Mouse (Mus musculus) megakaryocyte-erythroid progenitor cell, adult 5-6 weeks (primary cell): ENCODE data around the gene 4932415D10Rik. TPM values are rescaled to one million over a fixed set of nuclear protein-coding genes. Genes with fewer than 3 reads are reported as not detected.

Experiments
- ATAC-seq: replicated peaks from 2 replicates; pipeline ENCODE4 v1.8.0; 2016; ENCODE audit warnings: mild to moderate bottlenecking, inconsistent platforms; ENCODE audit not compliant: severe bottlenecking, poor library complexity, low FRiP score, low TSS enrichment
- total RNA-seq, 2 experiments: library from RNA; stranded (forward) in 1 of 2; stranded (reverse) in 1 of 2; fragments of 200-1000, 215-1000 nt in 1 of 2; fragments of >200 nt in 1 of 2; fragmentation: Nextera tagmentation in 1 of 2; gene quantifications; 2 replicates each; pipeline ENCODE4 v1.2.3; 2014 to 2017

Gene 4932415D10Rik
- not detected in 2 replicates for total RNA-seq (2014; fragmentation: Nextera tagmentation)
- not detected in 2 replicates for total RNA-seq (2017)

- no peak for ATAC-seq
Observed at GRCm38 (mm10) chr10:82316482-82316881, at the start of gene 4932415D10Rik. Gene 4932415D10Rik, minus strand, starts transcription at chr10:82316582.

GRCm38 (mm10) chr10:82361911-82362310 is 45.5 kb upstream of the 4932415D10Rik start:
- no peak for ATAC-seq

DNA sequence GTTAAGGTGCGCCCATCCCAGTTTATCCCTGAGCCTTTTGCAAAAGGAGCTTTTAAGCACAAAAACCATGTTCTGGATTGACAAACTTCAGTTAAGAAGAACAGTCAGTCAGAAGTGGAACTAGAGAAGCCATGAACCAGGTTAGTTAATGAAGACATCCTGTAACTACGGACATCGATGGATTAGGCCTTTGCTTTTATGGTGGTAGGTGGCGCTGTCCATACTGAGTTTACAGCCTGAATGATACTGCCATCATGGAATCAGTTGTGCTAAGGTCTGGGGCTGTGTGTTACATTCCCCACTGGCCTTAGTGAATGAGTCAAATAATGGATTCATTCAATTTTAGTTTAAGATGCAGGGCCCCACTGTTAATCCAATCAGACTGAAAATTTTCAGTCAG is 39.0 kb upstream of the 4932415D10Rik start:
- ATAC-seq, result no peak

DNA sequence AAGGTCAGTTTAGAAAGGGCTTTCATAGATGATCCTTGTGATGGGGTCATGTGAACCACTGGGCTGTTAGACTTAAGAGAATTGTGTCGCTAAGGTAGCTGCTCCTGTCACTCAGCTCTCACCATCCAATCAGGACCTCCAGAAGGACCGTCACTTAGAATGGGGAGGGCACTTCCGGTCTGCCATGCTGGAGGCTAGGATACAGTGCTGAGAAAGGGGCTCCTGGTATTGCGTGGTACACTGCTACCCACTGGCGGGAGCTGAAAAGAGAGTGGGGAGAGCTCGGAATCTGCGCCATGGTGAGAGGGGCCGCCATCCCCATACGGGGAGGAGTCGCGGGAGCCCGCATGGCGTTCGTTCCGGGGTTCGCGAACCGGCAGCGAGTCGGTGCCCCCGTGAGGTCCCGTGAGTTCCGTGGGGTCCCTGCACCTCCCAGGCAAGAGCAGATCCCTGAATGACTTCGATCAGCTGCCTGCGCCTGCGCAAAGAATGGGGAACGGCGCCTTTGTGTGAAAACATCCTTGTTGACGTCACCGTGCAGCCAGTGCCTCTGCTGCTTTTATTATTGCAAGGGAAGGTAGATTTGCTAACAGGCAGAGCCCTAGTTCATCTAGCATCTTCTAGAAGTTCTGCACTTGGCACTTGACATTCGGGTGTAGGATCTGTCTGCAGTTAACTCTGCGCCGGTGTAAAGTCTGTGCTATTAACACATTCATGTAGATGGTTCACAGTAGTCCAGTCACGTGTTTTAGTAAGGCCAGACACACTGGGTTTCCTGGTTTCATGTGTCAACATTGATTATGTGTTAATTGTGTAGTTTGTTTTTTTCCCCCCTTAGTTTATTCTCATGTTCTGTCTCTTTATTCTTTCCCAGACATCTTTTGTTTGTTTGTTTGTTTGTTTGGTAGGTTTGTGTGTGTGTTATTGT is 38.0 kb upstream of the 4932415D10Rik start, which contains the start of gene Gm4924:
Gene Gm4924, plus strand, starts transcription at position 173 of the 928 bp plus-strand sequence.
- ATAC-seq, result peak; percentile 100

DNA sequence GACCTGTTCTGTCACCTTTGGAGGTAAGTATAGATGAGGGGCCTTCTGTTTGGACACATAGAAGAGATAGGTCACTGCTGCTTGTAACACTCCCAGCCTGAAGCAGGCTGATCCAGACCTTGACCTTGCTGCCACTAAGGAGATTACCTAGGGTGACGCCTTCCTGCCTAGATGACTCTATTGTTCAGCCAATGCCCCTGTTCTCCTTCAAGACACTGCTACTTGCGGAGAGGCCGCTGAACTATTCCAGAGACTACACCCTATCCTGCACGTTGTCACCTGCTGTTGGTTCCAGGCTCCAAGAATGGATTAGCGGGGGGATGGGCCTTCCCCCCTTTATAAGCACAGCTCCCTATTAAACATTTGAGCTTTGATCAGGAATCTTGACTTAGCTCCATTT is 13.4 kb upstream of the 4932415D10Rik start:
- ATAC-seq, result no peak

DNA sequence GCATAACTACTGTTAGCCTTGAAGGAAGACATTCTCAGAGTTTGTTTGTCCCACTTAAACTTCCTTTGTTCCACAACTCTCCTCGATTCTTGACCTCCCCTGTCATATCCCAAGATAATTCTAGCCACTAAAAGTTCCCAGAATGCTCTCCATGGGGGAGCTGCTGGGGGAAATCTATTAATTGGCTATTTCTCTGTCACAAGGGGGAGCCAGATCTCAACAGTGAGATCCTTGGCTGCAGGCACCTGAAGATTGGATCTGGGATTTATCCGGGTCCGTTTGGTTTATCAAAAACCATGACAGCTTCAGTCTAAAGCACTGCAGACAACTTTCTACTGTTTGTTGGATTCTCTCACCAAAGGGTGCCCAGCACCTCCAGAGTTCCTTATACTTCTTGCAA is 3.8 kb upstream of the 4932415D10Rik start:
- ATAC-seq, result no peak

DNA sequence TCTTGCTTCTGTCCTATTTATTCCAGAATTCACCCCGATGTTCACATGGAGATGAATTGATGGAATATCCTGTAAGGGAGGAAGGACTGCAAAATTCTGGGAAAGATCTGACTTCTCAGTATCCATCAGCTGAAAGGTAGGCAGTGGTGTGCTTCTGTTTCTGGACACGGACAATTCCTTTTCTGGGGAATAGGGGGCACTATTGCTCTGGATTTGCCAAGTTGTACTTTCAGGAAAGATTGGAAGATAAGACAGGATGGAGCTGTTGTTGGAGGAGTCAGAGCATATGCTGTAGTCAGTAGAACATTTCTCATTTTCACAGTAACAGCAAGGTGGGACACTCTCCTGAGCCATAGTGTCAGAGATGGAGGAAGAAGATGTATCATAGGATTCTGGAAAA is 19.9 kb downstream of the 4932415D10Rik start:
- no peak for ATAC-seq

- ATAC-seq, result no peak
Observed at GRCm38 (mm10) chr10:82257331-82257730, 59.1 kb downstream of the 4932415D10Rik start.

- ATAC-seq, result no peak
Observed at GRCm38 (mm10) chr10:82245021-82245420, 71.4 kb downstream of the 4932415D10Rik start.

GRCm38 (mm10) chr10:82241401-82241788 is 75.0 kb downstream of the 4932415D10Rik start:
- no peak for ATAC-seq

DNA sequence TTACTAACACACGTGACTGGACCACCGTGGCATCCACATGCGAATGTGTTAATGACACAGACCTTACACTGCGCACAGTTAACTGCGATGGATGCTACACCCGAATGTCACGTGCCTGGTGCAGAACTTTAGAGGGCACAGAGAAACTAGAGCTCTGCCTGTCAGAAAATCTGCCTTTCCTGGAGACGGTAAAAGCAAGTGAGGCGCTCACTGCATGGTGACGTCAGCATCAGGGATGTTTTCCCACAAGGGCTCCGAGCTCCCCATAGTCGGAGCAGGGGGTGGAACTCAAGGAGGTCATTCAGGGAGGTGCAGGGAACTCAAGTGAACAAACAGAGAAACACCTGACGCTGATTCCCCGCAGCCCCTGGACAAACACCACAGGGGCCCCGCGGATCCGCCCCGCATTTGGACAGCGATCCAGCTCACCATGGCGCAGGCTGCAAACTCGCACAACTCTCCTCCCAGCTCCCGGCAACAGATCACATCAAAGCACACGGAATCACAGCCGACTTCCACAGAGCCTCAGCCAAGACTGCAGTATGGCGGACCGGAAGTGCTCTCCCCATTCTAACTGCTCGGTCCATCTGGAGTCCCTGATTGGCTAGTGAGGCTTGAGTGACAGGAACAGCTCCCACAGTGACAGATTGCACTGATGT is 75.5 kb downstream of the 4932415D10Rik start, which contains the start of gene Zfp938:
Gene Zfp938, minus strand, starts transcription at position 539 of the 659 bp plus-strand sequence.
- ATAC-seq, result peak; percentile 100

Other genes starting within 250 kb of the 4932415D10Rik start
- gene BC024063, start 233.2 kb downstream of the 4932415D10Rik start, total RNA-seq (2014; fragmentation: Nextera tagmentation), result not detected in 2 replicates
- gene BC024063, start 233.2 kb downstream of the 4932415D10Rik start, total RNA-seq (2017), result 0.23 TPM in 1 of 2 replicates, not detected in the other
- gene AU041133, start 188.6 kb downstream of the 4932415D10Rik start, total RNA-seq (2014; fragmentation: Nextera tagmentation), result 2.7 and 5.1 TPM in 2 replicates
- 0.70 and 6.7 TPM in 2 replicates for gene AU041133, start 188.6 kb downstream of the 4932415D10Rik start, total RNA-seq (2017)
- 0.89 and 4.1 TPM in 2 replicates for gene Zfp938, start 75.3 kb downstream of the 4932415D10Rik start, total RNA-seq (2014; fragmentation: Nextera tagmentation)
- 4.0 and 4.2 TPM in 2 replicates for gene Zfp938, start 75.3 kb downstream of the 4932415D10Rik start, total RNA-seq (2017)
- gene Gm4924, start 37.7 kb upstream of the 4932415D10Rik start, total RNA-seq (2014; fragmentation: Nextera tagmentation), result 4.5 and 12.8 TPM in 2 replicates
- gene Gm4924, start 37.7 kb upstream of the 4932415D10Rik start, total RNA-seq (2017), result 2.3 and 4.6 TPM in 2 replicates
- gene Gm1553, start 176.0 kb upstream of the 4932415D10Rik start, total RNA-seq (2014; fragmentation: Nextera tagmentation), result not detected in 2 replicates
- gene Gm1553, start 176.0 kb upstream of the 4932415D10Rik start, total RNA-seq (2017), result not detected in 2 replicates